Mouse (Mus musculus) CD4-positive, CD25-positive, alpha-beta regulatory T cell (primary cell): ENCODE results near the gene Tmem86b. TPM values are rescaled to one million over a fixed set of nuclear protein-coding genes. Genes with fewer than 3 reads are reported as not detected.

Experiments
- polyA plus RNA-seq: library from polyadenylated mRNA; unstranded; fragments of 100-300 nt; shearing (Covaris generic); gene quantifications from one replicate; pipeline ENCODE4 v1.2.1, GENCODE M21; 2017

Gene Tmem86b
- polyA plus RNA-seq: 11.1 TPM

GRCm38 (mm10) chr7:4631031-4631430 is at the start of gene Tmem86b:
Tmem86b (minus strand) TSS chr7:4631422.

GRCm38 (mm10) chr7:4658912-4659551 is 27.8 kb upstream of the Tmem86b start, which contains the start of gene Ppp6r1:
Ppp6r1 (minus strand) TSS chr7:4659019.

GRCm38 (mm10) chr7:4603873-4604272 is 27.3 kb downstream of the Tmem86b start, which contains the start of gene Ptprh:
Ptprh (minus strand) TSS chr7:4604041.

Other genes with a start within 250 kb of the Tmem86b start
- not detected for gene Gp6, start 233.7 kb downstream of the Tmem86b start, polyA plus RNA-seq
- gene Rdh13, start 185.8 kb downstream of the Tmem86b start, polyA plus RNA-seq: 4.9 TPM
- gene Eps8l1, start 170.7 kb downstream of the Tmem86b start, polyA plus RNA-seq: 20.0 TPM
- 168 TPM for gene Ppp1r12c, start 129.7 kb downstream of the Tmem86b start, polyA plus RNA-seq
- 5.3 TPM for gene Tnnt1, start 115.0 kb downstream of the Tmem86b start, polyA plus RNA-seq
- 0.47 TPM for gene Tnni3, start 107.2 kb downstream of the Tmem86b start, polyA plus RNA-seq
- 0.39 TPM for gene Dnaaf3, start 99.0 kb downstream of the Tmem86b start, polyA plus RNA-seq
- 0.16 TPM for gene Syt5, start 83.9 kb downstream of the Tmem86b start, polyA plus RNA-seq
- not detected for gene Ptprh, start 27.4 kb downstream of the Tmem86b start, polyA plus RNA-seq
- 300 TPM for gene Ppp6r1, start 27.6 kb upstream of the Tmem86b start, polyA plus RNA-seq
- gene Hspbp1, start 53.6 kb upstream of the Tmem86b start, polyA plus RNA-seq: 77.3 TPM
- not detected for gene Brsk1, start 59.2 kb upstream of the Tmem86b start, polyA plus RNA-seq
- 0.11 TPM for gene Tmem150b, start 93.8 kb upstream of the Tmem86b start, polyA plus RNA-seq
- 33.5 TPM for gene Kmt5c, start 108.7 kb upstream of the Tmem86b start, polyA plus RNA-seq
- gene Cox6b2, start 121.7 kb upstream of the Tmem86b start, polyA plus RNA-seq: 3.4 TPM
- not detected for gene Fam71e2, start 139.9 kb upstream of the Tmem86b start, polyA plus RNA-seq
- gene Il11, start 151.4 kb upstream of the Tmem86b start, polyA plus RNA-seq: not detected
- not detected for gene Tmem190, start 151.5 kb upstream of the Tmem86b start, polyA plus RNA-seq
- gene Tmem238, start 158.2 kb upstream of the Tmem86b start, polyA plus RNA-seq: 13.4 TPM
- gene Rpl28, start 161.5 kb upstream of the Tmem86b start, polyA plus RNA-seq: 323 TPM
- 106 TPM for gene Ube2s, start 181.2 kb upstream of the Tmem86b start, polyA plus RNA-seq
- not detected for gene Shisa7, start 213.3 kb upstream of the Tmem86b start, polyA plus RNA-seq
- 33.3 TPM for gene Isoc2b, start 238.8 kb upstream of the Tmem86b start, polyA plus RNA-seq
- 1.1 TPM for gene Isoc2a, start 245.7 kb upstream of the Tmem86b start, polyA plus RNA-seq